Mouse (Mus musculus): Measurements from ENCODE around the gene Olfr974.
"Not testable (repeated sequence)": the region's sequence is repeated elsewhere in the genome, so short reads cannot be mapped to it uniquely, and the experiment has no call there.

Gene Olfr974

GRCm38 (mm10) chr9:39937201-39937600 lies at the start of gene Olfr974:
Gene Olfr974, plus strand, starts transcription at chr9:39937501.
- DNase-seq (ENCODE audit: low read depth) = no peak

GRCm38 (mm10) chr9:39905106-39905505 lies 32.2 kb upstream of the Olfr974 start:
- no peak for DNase-seq (ENCODE audit: low read depth)

DNA sequence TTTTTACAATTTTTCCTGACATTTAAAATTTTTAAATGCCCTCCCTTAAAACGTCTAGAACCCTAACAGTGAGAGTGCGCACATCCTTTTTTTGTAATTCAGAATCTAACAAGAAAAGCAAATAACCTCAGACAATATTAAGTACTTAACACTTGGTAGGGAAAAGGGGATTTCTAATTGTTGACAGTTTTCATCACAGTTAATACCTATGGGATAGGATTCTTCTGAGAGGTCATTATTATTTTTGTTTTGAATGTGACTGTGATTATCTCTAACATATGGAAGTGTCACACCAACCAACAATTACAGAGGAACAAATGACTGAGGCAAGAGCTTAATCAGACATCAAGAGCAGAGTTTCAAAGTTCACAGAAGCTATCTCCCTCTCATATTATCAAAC lies 30.3 kb upstream of the Olfr974 start, which contains the start of gene Olfr229:
Gene Olfr229, plus strand, starts transcription at position 301 of the 400 bp plus-strand sequence.
- DNase-seq (ENCODE audit: low read depth) = no peak

DNA sequence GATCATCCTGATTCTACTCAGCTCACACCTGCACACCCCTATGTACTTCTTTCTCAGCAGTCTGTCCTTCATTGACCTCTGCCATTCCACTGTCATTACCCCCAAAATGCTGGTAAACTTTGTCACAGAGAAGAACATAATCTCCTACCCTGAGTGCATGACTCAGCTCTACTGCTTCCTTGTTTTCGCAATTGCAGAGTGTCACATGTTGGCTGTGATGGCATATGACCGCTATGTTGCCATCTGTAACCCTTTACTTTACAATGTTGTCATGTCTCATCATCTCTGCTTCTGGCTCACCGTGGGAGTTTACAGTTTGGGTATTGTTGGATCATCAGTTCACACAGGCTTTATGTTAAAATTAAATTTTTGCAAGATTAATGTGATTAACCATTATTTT lies 27.4 kb upstream of the Olfr974 start:
- no peak for DNase-seq (ENCODE audit: low read depth)

- DNase-seq (ENCODE audit: low read depth) = not testable (repeated sequence)
These were observed 9.1 kb upstream of the Olfr974 start for GRCm38 (mm10) chr9:39927975-39928836.

- not testable (repeated sequence) for DNase-seq (ENCODE audit: low read depth)
These were observed 8.5 kb upstream of the Olfr974 start for GRCm38 (mm10) chr9:39928837-39929236.

DNA sequence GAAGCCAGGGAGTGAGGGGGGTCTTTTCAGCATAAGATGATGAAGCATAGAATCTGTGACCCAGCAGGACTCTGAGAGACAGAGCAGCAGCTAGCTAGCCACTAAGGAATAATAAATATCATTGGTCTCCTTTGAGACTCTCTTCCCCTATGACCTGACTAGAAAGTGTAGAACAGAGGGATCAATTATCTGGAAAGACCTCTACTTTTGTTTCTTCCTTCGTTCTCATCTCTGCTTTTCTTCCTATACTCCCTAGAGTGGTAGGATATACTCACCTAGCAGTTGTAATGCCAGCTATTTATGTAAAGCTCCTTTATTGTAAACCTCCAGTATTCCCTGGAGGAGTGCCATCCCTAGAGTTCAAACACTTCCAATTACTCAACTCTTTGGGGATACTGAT lies 14.6 kb downstream of the Olfr974 start, which contains the start of gene Olfr975:
Gene Olfr975, minus strand, starts transcription at position 101 of the 400 bp plus-strand sequence.
- DNase-seq (ENCODE audit: low read depth) = no peak

- DNase-seq (ENCODE audit: low read depth) = not testable (repeated sequence)
These were observed 23.7 kb downstream of the Olfr974 start, which contains the start of gene Olfr976 for GRCm38 (mm10) chr9:39961033-39961432. Gene Olfr976, minus strand, starts transcription at chr9:39961133.

- not testable (repeated sequence) for DNase-seq (ENCODE audit: low read depth)
These were observed 39.4 kb downstream of the Olfr974 start for GRCm38 (mm10) chr9:39976581-39977145.

GRCm38 (mm10) chr9:39991813-39992212 lies 54.5 kb downstream of the Olfr974 start, which contains the start of gene Olfr978:
Gene Olfr978, plus strand, starts transcription at chr9:39992113.
- no peak for DNase-seq (ENCODE audit: low read depth)

Data from NIH3T3 (cell line).